Mouse (Mus musculus) heart, postnatal 0 days (tissue): Measurements from ENCODE around the gene Rab11b. TPM values are rescaled to one million over a fixed set of nuclear protein-coding genes. Genes with fewer than 3 reads are reported as not detected.
A peak's percentile ranks its signal among the peaks of the same experiment; 100 is the strongest.

Source experiments
- ATAC-seq: fragments of 200-750 bp; cut with Nextera tagmentation; 2 replicates; pipeline ENCODE4 v1.8.0; 2017; ENCODE audit warnings: low read depth, moderate number of reproducible peaks, moderate library complexity; ENCODE audit not compliant: insufficient read depth
- DNase-seq: peaks from one replicate; pipeline ENCODE4 v3.0.0-alpha.2; 2016; ENCODE audit warnings: low spot score
- H3K27ac ChIP-seq: fragments of 300-500 bp; sonication (generic); 2 replicates; pipeline ENCODE4 v1.5.1; 2014; ENCODE audit warnings: low read depth, mild to moderate bottlenecking
- H3K27me3 ChIP-seq: fragments of 300-500 bp; sonication (generic); 2 replicates; pipeline ENCODE4 v1.6.1; 2014; ENCODE audit warnings: low read length, mixed read lengths; ENCODE audit not compliant: control insufficient read depth, insufficient read depth
- H3K36me3 ChIP-seq: fragments of 300-500 bp; sonication (generic); replicated peaks from 2 replicates; pipeline ENCODE4 v1.6.1; 2014; ENCODE audit warnings: low read length, mixed read lengths; ENCODE audit not compliant: control insufficient read depth, insufficient read depth
- H3K4me1 ChIP-seq: fragments of 300-500 bp; sonication (generic); 2 replicates; pipeline ENCODE4 v1.6.1; 2014; ENCODE audit warnings: antibody characterized with exemption; ENCODE audit not compliant: control insufficient read depth, insufficient read depth
- H3K4me2 ChIP-seq: fragments of 300-500 bp; sonication (generic); 2 replicates; pipeline ENCODE4 v1.6.1; 2014; ENCODE audit warnings: low read depth, mild to moderate bottlenecking, low read length, moderate library complexity
- H3K4me3 ChIP-seq: fragments of 300-500 bp; sonication (generic); 2 replicates; pipeline ENCODE4 v1.5.1; 2014; ENCODE audit warnings: low read depth, low read length
- H3K9ac ChIP-seq: fragments of 300-500 bp; sonication (generic); replicated peaks from 2 replicates; pipeline ENCODE4 v1.6.1; 2014; ENCODE audit warnings: low read depth, low read length, mixed read lengths
- H3K9me3 ChIP-seq: fragments of 300-500 bp; sonication (generic); replicated peaks from 2 replicates; pipeline ENCODE4 v1.6.1; 2016; ENCODE audit warnings: low read length; ENCODE audit not compliant: control insufficient read depth
- CTCF ChIP-seq: IDR thresholded peaks from 2 replicates; pipeline ENCODE4 v1.5.1; 2016; ENCODE audit warnings: antibody characterized with exemption, control low read depth, low read depth
- EP300 ChIP-seq: IDR thresholded peaks from 2 replicates; pipeline ENCODE4 v1.6.1; 2016; ENCODE audit warnings: antibody characterized with exemption, low read depth
- WGBS: fragments of 180-500 bp; shearing (Covaris S2); extraction: QIAGEN DNeasy Blood & Tissue Kit; methylation state at CpG from one replicate; pipeline ENCODE4 v1.1.7; 2014; 5-methylcytosine and 5-hydroxymethylcytosine counted together
- polyA plus RNA-seq: library from polyadenylated mRNA; unstranded; fragments of >200 nt; fragmentation: Nextera tagmentation; extraction: Ambion mirVana; gene quantifications from 2 replicates; pipeline ENCODE4 v1.2.1, GENCODE M21; 2015
- total RNA-seq: library from RNA; depleted of rRNA; stranded (reverse); fragments of >200 nt; gene quantifications from 2 replicates; pipeline ENCODE4 v1.2.3, GENCODE M21; 2014; ENCODE audit warnings: low replicate concordance; rRNA removed

Rab11b gene
- total RNA-seq, result 58.6 and 87.8 TPM in 2 replicates
- 382 and 425 TPM in 2 replicates for polyA plus RNA-seq

- Histone ChIP-seq H3K27me3 (no peaks in the 10 kb centered on the region), H3K27ac (peak within 1 kb of the TSS; percentile 99), H3K4me2 (peak within 1 kb of the TSS; percentile 65), H3K36me3 (no peaks in the 10 kb centered on the region), H3K9me3 (no peaks in the 10 kb centered on the region), H3K9ac (peak within 1 kb of the TSS; percentile 95), H3K4me1 (peaks cover 39% of the 10 kb centered on the region), H3K4me3 (peak within 1 kb of the TSS; percentile 71)
- peak; percentile 58; the same call in 1 of the 2 replicates for TF ChIP-seq EP300
- peak; percentile 16; the same call in 1 of the 2 replicates for TF ChIP-seq CTCF
- 3% methylated on average over 35 of the region's 35 CpGs for WGBS
- peak; percentile 100 for DNase-seq
- peak; percentile 97 for ATAC-seq
These were observed at the start of gene Rab11b for GRCm38 (mm10) chr17:33760255-33761165. Gene Rab11b (minus strand): TSS chr17:33760530.

- DNase-seq (no peak), ATAC-seq (no peak)
- H3K27ac ChIP-seq, result no peak overlapping the region
- H3K4me3 ChIP-seq, result no peak overlapping the region
- no peaks in the 10 kb centered on the region for H3K9me3 ChIP-seq
- no peak overlapping the region for H3K9ac ChIP-seq
- no peaks in the 10 kb centered on the region for H3K4me1 ChIP-seq
- no peaks in the 10 kb centered on the region for H3K36me3 ChIP-seq
- no peak overlapping the region for H3K4me2 ChIP-seq
- H3K27me3 ChIP-seq, result peaks cover 36% of the 10 kb centered on the region
- 26% methylated on average over 10 of the region's 10 CpGs for WGBS
- TF ChIP-seq CTCF (no peak), EP300 (no peak)
These were observed 47.9 kb upstream of the Rab11b start for GRCm38 (mm10) chr17:33808192-33808591.

GRCm38 (mm10) chr17:33807181-33807888 is 47.0 kb upstream of the Rab11b start:
- no peak for DNase-seq
- Histone ChIP-seq H3K4me2 (no peak overlapping the region), H3K9me3 (no peaks in the 10 kb centered on the region), H3K4me1 (no peaks in the 10 kb centered on the region), H3K36me3 (no peaks in the 10 kb centered on the region), H3K9ac (no peak overlapping the region), H3K27me3 (peaks cover 35% of the 10 kb centered on the region), H3K27ac (no peak overlapping the region), H3K4me3 (no peak overlapping the region)
- TF ChIP-seq CTCF, result no peak
- TF ChIP-seq EP300, result no peak
- no peak for ATAC-seq
- 45% methylated on average over 9 of the region's 9 CpGs for WGBS

GRCm38 (mm10) chr17:33804745-33805144 is 44.4 kb upstream of the Rab11b start:
- 0 out of 2 replicates have a peak, but pooled peaks have one; percentile 29 for TF ChIP-seq EP300
- no peak for TF ChIP-seq CTCF
- Histone ChIP-seq H3K9me3 (no peaks in the 10 kb centered on the region), H3K9ac (no peak overlapping the region), H3K4me3 (no peak overlapping the region), H3K27ac (no peak overlapping the region), H3K4me1 (no peaks in the 10 kb centered on the region), H3K36me3 (no peaks in the 10 kb centered on the region), H3K4me2 (no peak overlapping the region), H3K27me3 (peaks cover 47% of the 10 kb centered on the region)
- 24% methylated on average over 1 of the region's 1 CpGs for WGBS
- DNase-seq, result no peak
- peak; percentile 70 for ATAC-seq

GRCm38 (mm10) chr17:33804205-33804604 is 43.9 kb upstream of the Rab11b start:
- DNase-seq (no peak), ATAC-seq (no peak)
- Histone ChIP-seq H3K27ac (no peak overlapping the region), H3K4me2 (no peak overlapping the region), H3K4me3 (no peak overlapping the region), H3K36me3 (no peaks in the 10 kb centered on the region), H3K9ac (no peak overlapping the region), H3K4me1 (no peaks in the 10 kb centered on the region), H3K27me3 (peaks cover 52% of the 10 kb centered on the region), H3K9me3 (no peaks in the 10 kb centered on the region)
- TF ChIP-seq CTCF, result no peak
- TF ChIP-seq EP300, result no peak
- 46% methylated on average over 4 of the region's 4 CpGs for WGBS
